Mouse (Mus musculus) forebrain, embryonic 16.5 days (tissue): Measurements from ENCODE around the gene Gm49369. TPM values are rescaled to one million over a fixed set of nuclear protein-coding genes. Genes with fewer than 3 reads are reported as not detected.
"Not testable (repeated sequence)": the region's sequence is repeated elsewhere in the genome, so short reads cannot be mapped to it uniquely, and the experiment has no call there.

Source experiments
- ATAC-seq: fragments of 200-750 bp; cut with Nextera tagmentation; 2 replicates; pipeline ENCODE4 v1.8.0; 2017; ENCODE audit warnings: mild to moderate bottlenecking, moderate library complexity
- H3K27ac ChIP-seq: fragments of 300-500 bp; sonication (generic); 2 replicates; pipeline ENCODE4 v1.5.1; 2014; ENCODE audit warnings: low read length, control low read depth
- H3K27me3 ChIP-seq: fragments of 300-500 bp; sonication (generic); replicated peaks from 2 replicates; pipeline ENCODE4 v1.6.1; 2014; ENCODE audit warnings: low read length; ENCODE audit not compliant: control insufficient read depth, insufficient read depth
- H3K36me3 ChIP-seq: fragments of 300-500 bp; sonication (generic); 2 replicates; pipeline ENCODE4 v1.6.1; 2014; ENCODE audit not compliant: control insufficient read depth, insufficient read depth
- H3K4me1 ChIP-seq: fragments of 300-500 bp; sonication (generic); replicated peaks from 2 replicates; pipeline ENCODE4 v1.6.1; 2014; ENCODE audit warnings: low read length; ENCODE audit not compliant: control insufficient read depth, insufficient read depth
- H3K4me2 ChIP-seq: fragments of 300-500 bp; sonication (generic); 2 replicates; pipeline ENCODE4 v1.6.1; 2014; ENCODE audit warnings: mild to moderate bottlenecking, low read length, control low read depth
- H3K4me3 ChIP-seq: fragments of 300-500 bp; sonication (generic); replicated peaks from 2 replicates; pipeline ENCODE4 v1.5.1; 2014; ENCODE audit warnings: mild to moderate bottlenecking, low read length, control low read depth
- H3K9ac ChIP-seq: fragments of 300-500 bp; sonication (generic); replicated peaks from 2 replicates; pipeline ENCODE4 v1.6.1; 2014; ENCODE audit warnings: low read depth, low read length, control low read depth
- H3K9me3 ChIP-seq: fragments of 300-500 bp; sonication (generic); 2 replicates; pipeline ENCODE4 v1.6.1; 2016; ENCODE audit warnings: low read length; ENCODE audit not compliant: control insufficient read depth
- WGBS: fragments of 180-500 bp; shearing (Covaris S2); extraction: QIAGEN DNeasy Blood & Tissue Kit; methylation state at CpG from one replicate; pipeline ENCODE4 v1.1.7; 2014; 5-methylcytosine and 5-hydroxymethylcytosine counted together
- polyA plus RNA-seq: library from polyadenylated mRNA; unstranded; fragments of >200 nt; fragmentation: Nextera tagmentation; extraction: Ambion mirVana; gene quantifications from 2 replicates; pipeline ENCODE4 v1.2.1, GENCODE M21; 2015

Gene Gm49369
- polyA plus RNA-seq, 1 experiment from 2014 or later = not detected

- ATAC-seq = no peak
- WGBS = 78% methylated on average over 3 of the region's 3 CpGs
- no peaks in the 10 kb centered on the region for H3K9me3 ChIP-seq
- H3K4me3 ChIP-seq = no peak overlapping the region
- no peak overlapping the region for H3K4me2 ChIP-seq
- H3K36me3 ChIP-seq = no peaks in the 10 kb centered on the region
- H3K4me1 ChIP-seq = no peaks in the 10 kb centered on the region
- no peak overlapping the region for H3K9ac ChIP-seq
- H3K27me3 ChIP-seq = no peaks in the 10 kb centered on the region; the same call in 1 of the 2 replicates
- no peak overlapping the region for H3K27ac ChIP-seq
Observed at GRCm38 (mm10) chr7:142416225-142416624, 33.8 kb upstream of the Gm49369 start.

GRCm38 (mm10) chr7:142415314-142415713, 32.8 kb upstream of the Gm49369 start:
- 35% methylated on average over 4 of the region's 4 CpGs for WGBS

GRCm38 (mm10) chr7:142413285-142413684, 30.8 kb upstream of the Gm49369 start:
- no peaks in the 10 kb centered on the region for H3K4me1 ChIP-seq
- H3K4me2 ChIP-seq = no peak overlapping the region
- H3K27ac ChIP-seq = no peak overlapping the region
- 94% methylated on average over 6 of the region's 6 CpGs for WGBS
- H3K27me3 ChIP-seq = no peaks in the 10 kb centered on the region; the same call in 1 of the 2 replicates
- H3K9ac ChIP-seq = no peak overlapping the region
- H3K4me3 ChIP-seq = no peak overlapping the region
- no peaks in the 10 kb centered on the region for H3K9me3 ChIP-seq
- ATAC-seq = no peak
- no peaks in the 10 kb centered on the region for H3K36me3 ChIP-seq

More at GRCm38 (mm10) chr7:142415314-142415713, 32.8 kb upstream of the Gm49369 start:
- H3K4me2 ChIP-seq = no peak overlapping the region
- H3K4me1 ChIP-seq = no peaks in the 10 kb centered on the region
- H3K4me3 ChIP-seq = no peak overlapping the region
- no peak overlapping the region for H3K9ac ChIP-seq
- ATAC-seq = no peak
- H3K27ac ChIP-seq = no peak overlapping the region
- H3K27me3 ChIP-seq = no peaks in the 10 kb centered on the region; the same call in 1 of the 2 replicates
- H3K36me3 ChIP-seq = no peaks in the 10 kb centered on the region
- H3K9me3 ChIP-seq = no peaks in the 10 kb centered on the region

- no peak for ATAC-seq
- Histone ChIP-seq H3K27ac (no peak overlapping the region), H3K9ac (no peak overlapping the region), H3K27me3 (no peaks in the 10 kb centered on the region; the same call in 1 of the 2 replicates), H3K4me3 (no peak overlapping the region), H3K4me1 (no peaks in the 10 kb centered on the region), H3K36me3 (no peaks in the 10 kb centered on the region), H3K9me3 (no peaks in the 10 kb centered on the region), H3K4me2 (no peak overlapping the region)
- 87% methylated on average over 3 of the region's 3 CpGs for WGBS
Observed at GRCm38 (mm10) chr7:142409603-142410002, 27.1 kb upstream of the Gm49369 start.

GRCm38 (mm10) chr7:142408686-142409085, 26.2 kb upstream of the Gm49369 start:
- 94% methylated on average over 8 of the region's 8 CpGs for WGBS
- H3K4me3 ChIP-seq = no peak overlapping the region
- H3K4me2 ChIP-seq = no peak overlapping the region
- no peaks in the 10 kb centered on the region for H3K36me3 ChIP-seq
- H3K9me3 ChIP-seq = no peaks in the 10 kb centered on the region
- H3K4me1 ChIP-seq = no peaks in the 10 kb centered on the region
- H3K9ac ChIP-seq = no peak overlapping the region
- H3K27ac ChIP-seq = no peak overlapping the region
- ATAC-seq = no peak
- no peaks in the 10 kb centered on the region for H3K27me3 ChIP-seq

GRCm38 (mm10) chr7:142407935-142408334, 25.5 kb upstream of the Gm49369 start:
- no peak overlapping the region for H3K9ac ChIP-seq
- no peak overlapping the region for H3K27ac ChIP-seq
- no peak overlapping the region for H3K4me2 ChIP-seq
- no peaks in the 10 kb centered on the region for H3K4me1 ChIP-seq
- WGBS = 71% methylated on average over 4 of the region's 4 CpGs
- no peaks in the 10 kb centered on the region for H3K27me3 ChIP-seq
- H3K9me3 ChIP-seq = no peaks in the 10 kb centered on the region
- no peaks in the 10 kb centered on the region for H3K36me3 ChIP-seq
- ATAC-seq = no peak
- H3K4me3 ChIP-seq = no peak overlapping the region

- not testable (repeated sequence) for H3K4me3 ChIP-seq, H3K9me3 ChIP-seq, H3K36me3 ChIP-seq, ATAC-seq, H3K27ac ChIP-seq, H3K4me1 ChIP-seq, H3K9ac ChIP-seq, H3K27me3 ChIP-seq, H3K4me2 ChIP-seq
- WGBS = 87% methylated on average over 5 of the region's 5 CpGs
Observed at GRCm38 (mm10) chr7:142405134-142405533, 22.7 kb upstream of the Gm49369 start.

- no peaks in the 10 kb centered on the region for H3K36me3 ChIP-seq
- no peak overlapping the region for H3K27ac ChIP-seq
- H3K27me3 ChIP-seq = no peaks in the 10 kb centered on the region
- no peak overlapping the region for H3K4me3 ChIP-seq
- 83% methylated on average over 4 of the region's 4 CpGs for WGBS
- H3K4me2 ChIP-seq = no peak overlapping the region
- H3K4me1 ChIP-seq = no peaks in the 10 kb centered on the region
- no peak for ATAC-seq
- no peaks in the 10 kb centered on the region for H3K9me3 ChIP-seq
- no peak overlapping the region for H3K9ac ChIP-seq
Observed at GRCm38 (mm10) chr7:142403591-142403990, 21.1 kb upstream of the Gm49369 start.

GRCm38 (mm10) chr7:142400750-142401142, 18.3 kb upstream of the Gm49369 start:
- Histone ChIP-seq H3K27ac (no peak overlapping the region), H3K4me3 (no peak overlapping the region), H3K9me3 (no peaks in the 10 kb centered on the region), H3K4me1 (no peaks in the 10 kb centered on the region), H3K36me3 (no peaks in the 10 kb centered on the region), H3K27me3 (no peaks in the 10 kb centered on the region), H3K4me2 (no peak overlapping the region), H3K9ac (no peak overlapping the region)
- no peak for ATAC-seq
- 4% methylated on average over 7 of the region's 7 CpGs for WGBS

- Histone ChIP-seq H3K4me2 (no peak overlapping the region), H3K4me1 (no peaks in the 10 kb centered on the region), H3K27ac (no peak overlapping the region), H3K27me3 (no peaks in the 10 kb centered on the region), H3K9me3 (no peaks in the 10 kb centered on the region), H3K36me3 (no peaks in the 10 kb centered on the region), H3K4me3 (no peak overlapping the region), H3K9ac (no peak overlapping the region)
- no peak for ATAC-seq
- 36% methylated on average over 7 of the region's 7 CpGs for WGBS
Observed at GRCm38 (mm10) chr7:142400112-142400749, 17.8 kb upstream of the Gm49369 start.
